Mouse (Mus musculus) cerebellum, adult 9-10 months (tissue): ENCODE measurements around the gene Btn2a2.
A peak's percentile ranks its signal among the peaks of the same experiment; 100 is the strongest.

Source experiments
- DNase-seq: peaks from one replicate; pipeline ENCODE4 v3.0.0; 2022

Gene Btn2a2

GRCm38 (mm10) chr13:23445561-23446320 lies 42.9 kb downstream of the Btn2a2 start:
- DNase-seq: peak; percentile 96

GRCm38 (mm10) chr13:23445156-23445555 lies 43.5 kb downstream of the Btn2a2 start:
- DNase-seq: no peak

- no peak for DNase-seq
These were observed 44.2 kb downstream of the Btn2a2 start for GRCm38 (mm10) chr13:23444451-23444850.

GRCm38 (mm10) chr13:23439901-23440300 lies 48.8 kb downstream of the Btn2a2 start:
- no peak for DNase-seq

GRCm38 (mm10) chr13:23438521-23438920 lies 50.1 kb downstream of the Btn2a2 start:
- DNase-seq: peak; percentile 74

GRCm38 (mm10) chr13:23437908-23438307 lies 50.7 kb downstream of the Btn2a2 start:
- peak; percentile 96 for DNase-seq

- peak; percentile 73 for DNase-seq
These were observed 51.5 kb downstream of the Btn2a2 start for GRCm38 (mm10) chr13:23436861-23437822.

- no peak for DNase-seq
These were observed 52.4 kb downstream of the Btn2a2 start for GRCm38 (mm10) chr13:23436231-23436661.

GRCm38 (mm10) chr13:23435676-23436075 lies 53.0 kb downstream of the Btn2a2 start:
- DNase-seq: no peak

GRCm38 (mm10) chr13:23435241-23435640 lies 53.4 kb downstream of the Btn2a2 start:
- DNase-seq: no peak

- DNase-seq: no peak
These were observed 54.2 kb downstream of the Btn2a2 start for GRCm38 (mm10) chr13:23434426-23434825.

GRCm38 (mm10) chr13:23433801-23434200 lies 54.9 kb downstream of the Btn2a2 start:
- DNase-seq: no peak

GRCm38 (mm10) chr13:23433206-23433605 lies 55.5 kb downstream of the Btn2a2 start:
- DNase-seq: no peak

GRCm38 (mm10) chr13:23432562-23433201 lies 56.0 kb downstream of the Btn2a2 start:
- DNase-seq: peak; percentile 97

GRCm38 (mm10) chr13:23431351-23431771 lies 57.3 kb downstream of the Btn2a2 start:
- peak; percentile 90 for DNase-seq

- DNase-seq: peak; percentile 85
These were observed 57.9 kb downstream of the Btn2a2 start for GRCm38 (mm10) chr13:23430734-23431133.

- no peak for DNase-seq
These were observed 58.8 kb downstream of the Btn2a2 start for GRCm38 (mm10) chr13:23429771-23430380.

- DNase-seq: no peak
These were observed 60.3 kb downstream of the Btn2a2 start for GRCm38 (mm10) chr13:23428166-23428993.
